Mouse (Mus musculus) layer of hippocampus, postnatal 14 days (tissue): ENCODE data around the gene Klc3. TPM values are rescaled to one million over a fixed set of nuclear protein-coding genes. Genes with fewer than 3 reads are reported as not detected.
A peak's percentile ranks its signal among the peaks of the same experiment; 100 is the strongest.

Source experiments
- DNase-seq, 2 experiments: peaks; one replicate each; pipeline ENCODE4 v3.0.0; 2021 to 2022; ENCODE audit warnings: low spot score in 2 of 2, mixed read lengths in 1 of 2
- microRNA-seq, 2 experiments: library from miRNA; unstranded; fragments of <30 nt; microRNA quantifications; one replicate each; pipeline ENCODE4 v1.2.0; 2021
- total RNA-seq, 2 experiments: library from RNA; stranded (reverse); gene quantifications; 2 replicates each; pipeline ENCODE4 v1.2.3; 2021

Gene Klc3
- total RNA-seq, 2 experiments from 2014 or later = 3.5 to 4.1 TPM

DNA sequence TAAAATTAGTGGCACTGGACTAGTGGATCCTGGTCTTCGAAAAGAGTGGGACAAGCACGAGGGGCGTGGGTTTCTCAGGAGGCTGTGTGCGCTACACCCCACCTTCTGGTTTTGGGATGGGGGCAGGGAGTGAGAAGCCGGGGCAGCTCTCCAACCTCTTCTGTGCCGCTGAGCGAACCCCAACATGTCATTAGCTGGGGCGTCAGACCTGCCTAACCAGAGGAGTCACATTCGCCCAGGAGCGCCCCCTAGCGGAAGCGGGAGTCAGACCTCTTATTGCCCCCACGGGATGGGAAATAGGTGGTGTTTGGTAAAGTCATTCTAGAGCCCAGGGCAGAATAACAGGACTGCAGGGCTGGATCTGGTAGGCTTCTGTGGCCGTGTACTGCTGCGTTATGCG, 42.2 kb downstream of the Klc3 start:
- peak; percentile 51 to 65 for DNase-seq

DNA sequence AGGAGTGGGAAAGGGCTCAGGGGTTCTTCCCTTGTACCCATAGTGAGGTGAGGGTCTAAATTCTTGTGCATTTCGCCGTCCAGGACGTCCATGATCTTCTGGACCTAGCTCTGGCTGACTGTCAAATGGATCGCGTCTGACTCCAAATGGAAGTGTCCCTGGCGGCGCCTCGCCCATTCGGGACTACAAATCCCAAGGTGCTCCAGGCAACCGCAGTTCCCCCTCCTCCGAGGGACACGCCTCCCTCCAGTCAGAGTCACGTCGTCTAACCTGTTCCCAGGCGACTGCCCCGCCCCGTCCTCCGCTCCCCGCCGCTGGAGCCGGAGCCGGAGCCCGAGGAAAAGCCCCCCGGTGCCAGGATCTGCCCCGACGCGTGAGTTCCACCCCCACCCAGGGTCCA, 43.0 kb downstream of the Klc3 start:
- DNase-seq = peak; percentile 80 to 91

DNA sequence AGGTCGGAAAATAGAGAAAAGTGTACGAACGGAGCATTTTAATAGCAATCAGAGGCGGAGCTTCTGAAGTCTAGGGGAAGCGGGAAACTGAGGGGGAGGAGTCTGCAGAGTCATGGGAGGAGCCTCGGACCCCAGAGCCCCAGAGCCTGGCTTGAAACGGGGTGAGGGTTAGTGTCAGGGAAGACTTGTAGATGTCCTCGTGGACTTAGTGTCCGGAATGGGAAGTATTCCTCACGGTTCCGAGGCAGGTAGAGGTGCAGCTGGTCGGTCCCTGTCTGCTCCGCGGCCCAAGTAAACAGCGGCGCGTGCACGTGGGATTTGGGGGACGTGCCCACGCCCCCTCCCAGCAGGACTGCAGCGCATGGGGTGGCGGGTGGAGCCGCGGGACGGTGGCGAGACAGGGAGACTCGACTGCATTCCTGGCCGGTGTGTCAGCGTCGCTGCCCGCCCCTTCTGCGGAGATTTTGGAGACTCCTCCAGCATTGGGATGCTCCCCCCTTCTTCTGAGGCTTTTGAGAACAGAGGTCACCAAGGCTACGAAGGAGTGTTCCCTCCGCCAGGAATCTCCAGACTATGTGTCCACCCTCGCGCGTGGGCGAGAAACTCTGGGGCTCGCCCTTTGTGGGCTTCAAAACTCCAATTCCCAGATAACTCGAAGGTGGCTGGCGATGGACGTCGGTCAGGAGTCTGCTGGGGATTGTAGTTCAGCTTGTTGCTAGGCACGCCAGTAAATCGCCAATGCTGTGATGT, 43.8 kb downstream of the Klc3 start:
- DNase-seq = peak; percentile 66 to 82

DNA sequence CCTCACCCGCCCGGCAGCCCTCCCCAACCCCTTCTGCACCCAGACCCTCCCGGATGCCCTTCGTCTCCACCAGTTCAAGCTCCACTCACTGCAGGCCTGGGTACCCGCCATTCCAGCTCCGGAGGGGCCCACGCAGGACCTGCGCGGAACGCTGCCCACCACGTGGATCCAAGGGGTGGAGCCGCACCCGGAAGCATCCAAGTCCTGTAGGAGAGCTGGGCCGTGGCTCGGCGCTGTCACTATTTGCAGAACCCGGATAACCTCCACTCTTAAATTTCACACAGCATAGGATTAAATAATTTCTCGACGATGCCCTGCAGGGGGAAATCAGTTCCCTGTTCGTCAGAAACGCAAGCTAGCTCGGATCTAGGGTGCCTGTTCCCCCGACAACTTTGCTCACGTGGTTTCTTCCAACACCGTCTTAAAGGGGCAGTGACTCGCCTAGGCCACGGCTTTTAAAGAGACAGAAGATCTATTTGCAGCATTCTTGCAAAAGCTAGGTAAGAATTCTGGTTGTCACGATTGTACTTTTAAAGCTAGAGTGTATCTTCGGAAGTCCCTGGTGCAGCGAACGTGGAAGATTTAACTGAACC, 44.5 kb downstream of the Klc3 start, which contains the start of the genes Cd3eap and Ppp1r13l:
Cd3eap (minus strand) TSS at position 185 of the 593 bp plus-strand sequence.
Ppp1r13l (plus strand) TSS at position 451 of the 593 bp plus-strand sequence.
- peak; percentile 92 to 93 for DNase-seq

DNA sequence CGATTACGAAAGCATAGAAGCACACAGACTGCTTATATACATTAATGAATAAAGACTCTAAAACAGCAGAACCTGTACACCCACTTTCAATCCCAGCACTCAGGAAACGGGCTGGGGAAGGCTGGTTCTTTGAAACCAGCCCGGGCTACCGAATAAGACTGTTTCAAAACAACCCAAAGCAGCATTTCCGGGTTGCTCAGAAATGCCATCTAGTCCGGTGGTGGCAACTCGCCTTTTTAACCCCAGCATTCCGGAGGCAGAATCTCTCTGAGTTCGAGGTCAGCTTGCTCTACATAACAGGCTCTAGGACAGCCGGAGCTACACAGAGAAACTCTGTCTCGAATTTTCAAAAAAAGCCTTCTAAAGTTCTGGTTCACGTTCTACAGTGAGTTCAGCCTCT, 45.3 kb downstream of the Klc3 start:
- DNase-seq = no peak

DNA sequence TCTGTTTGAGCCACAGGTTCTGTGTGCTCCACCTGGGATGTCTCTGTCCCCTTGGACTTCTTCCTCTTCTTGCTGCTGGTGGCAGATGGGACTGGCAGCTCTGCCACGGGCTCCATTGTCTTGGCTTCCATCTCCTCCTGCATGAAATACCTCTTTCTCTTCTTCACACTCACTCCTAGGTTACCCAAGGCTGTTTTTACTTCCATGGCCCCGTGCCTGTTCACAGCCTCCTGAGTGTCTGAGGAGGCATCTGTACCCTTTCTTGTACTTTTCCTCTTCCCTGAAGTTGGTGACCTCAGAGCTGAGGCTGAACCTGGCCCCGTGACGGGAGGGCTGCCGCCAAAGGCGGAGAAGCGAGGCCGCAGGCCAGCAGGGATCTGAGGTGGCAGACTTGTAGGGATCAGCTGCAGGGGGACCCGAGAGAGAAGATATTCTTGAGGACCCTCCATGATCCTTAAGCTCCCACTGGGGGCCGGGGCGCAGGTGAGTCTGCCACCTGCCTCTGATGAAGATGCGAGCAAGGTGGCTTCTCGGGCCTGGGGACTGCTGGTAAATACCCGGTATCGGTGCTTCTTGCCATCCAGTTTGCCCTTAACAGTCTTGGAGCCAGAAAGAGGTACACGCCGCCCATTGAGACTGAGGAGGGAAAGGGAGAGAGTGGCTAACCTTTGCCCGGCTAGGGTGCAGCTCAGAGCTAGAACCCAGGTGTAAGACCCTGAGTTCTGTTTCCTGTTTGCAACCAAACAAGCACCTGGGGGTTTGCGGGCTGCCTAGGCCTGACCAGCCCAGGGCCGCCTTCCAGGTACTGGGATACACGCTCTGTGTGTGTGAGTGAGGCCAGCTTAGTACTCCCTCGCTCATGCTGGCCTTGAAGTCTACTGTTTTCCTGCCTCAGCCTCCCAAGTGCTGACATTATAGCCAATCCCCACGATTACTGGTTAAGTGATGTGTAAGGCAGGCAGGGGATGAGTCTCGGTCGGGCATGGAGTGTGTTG, 46.2 kb downstream of the Klc3 start:
- DNase-seq = no peak

DNA sequence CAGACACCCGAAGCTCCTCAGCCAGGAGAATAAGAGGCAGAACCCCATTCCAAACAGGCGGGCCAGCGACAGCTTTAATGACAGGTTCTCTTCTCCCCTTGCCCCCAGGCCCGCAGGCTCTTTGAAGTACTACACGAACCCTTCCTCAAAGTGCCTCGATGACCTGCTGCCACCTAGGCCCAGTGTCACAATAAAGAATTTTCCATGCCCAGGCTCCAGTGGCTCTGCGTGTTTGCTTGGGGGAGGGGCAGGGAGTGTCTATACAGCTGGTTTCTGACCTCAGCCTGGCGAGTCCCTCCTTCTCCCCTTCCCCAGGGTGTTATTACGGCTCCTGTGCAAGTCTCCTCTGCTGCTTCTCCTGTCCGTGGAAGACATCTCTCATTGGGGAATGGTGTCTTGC, 47.6 kb downstream of the Klc3 start:
- DNase-seq = no peak

DNA sequence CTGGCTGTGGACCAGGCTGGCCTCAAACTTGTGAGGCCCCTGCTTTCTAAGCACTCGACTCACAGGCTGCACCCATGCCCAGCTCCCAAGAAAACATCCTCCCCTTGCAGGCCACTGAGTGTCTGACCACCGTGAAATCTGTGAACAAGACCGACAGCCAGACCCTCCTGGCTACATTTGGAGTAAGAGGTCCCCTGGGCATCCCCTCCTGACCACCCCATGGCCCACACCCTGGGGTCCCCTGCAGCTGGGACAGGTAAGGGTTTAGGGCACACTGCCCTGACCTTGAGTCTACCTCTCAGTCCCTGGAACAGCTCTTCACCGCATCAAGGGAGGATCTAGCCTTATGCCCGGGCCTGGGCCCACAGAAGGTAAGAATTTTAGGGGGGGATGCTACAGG, 48.9 kb downstream of the Klc3 start:
- DNase-seq = no peak

DNA sequence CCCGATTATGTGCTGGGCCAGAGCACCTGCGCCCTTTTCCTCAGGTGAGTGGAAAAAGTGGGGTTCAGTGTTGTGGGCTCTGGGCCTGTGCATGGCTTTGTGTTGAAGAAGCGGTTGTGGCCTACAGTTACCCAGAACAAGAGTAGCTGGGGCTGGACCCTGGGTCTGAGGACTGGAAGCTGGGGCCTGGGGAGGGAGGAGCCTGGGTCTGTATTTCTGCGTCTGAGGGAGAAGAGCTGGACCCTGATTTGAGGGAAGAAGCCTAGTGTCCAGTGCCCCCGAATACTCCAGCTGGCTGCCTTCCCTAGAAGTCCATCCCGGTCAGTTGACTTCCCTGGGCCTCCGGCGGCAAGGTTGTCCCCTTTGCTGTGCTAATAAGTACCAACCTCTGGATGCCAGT, 53.7 kb downstream of the Klc3 start:
- no peak for DNase-seq

DNA sequence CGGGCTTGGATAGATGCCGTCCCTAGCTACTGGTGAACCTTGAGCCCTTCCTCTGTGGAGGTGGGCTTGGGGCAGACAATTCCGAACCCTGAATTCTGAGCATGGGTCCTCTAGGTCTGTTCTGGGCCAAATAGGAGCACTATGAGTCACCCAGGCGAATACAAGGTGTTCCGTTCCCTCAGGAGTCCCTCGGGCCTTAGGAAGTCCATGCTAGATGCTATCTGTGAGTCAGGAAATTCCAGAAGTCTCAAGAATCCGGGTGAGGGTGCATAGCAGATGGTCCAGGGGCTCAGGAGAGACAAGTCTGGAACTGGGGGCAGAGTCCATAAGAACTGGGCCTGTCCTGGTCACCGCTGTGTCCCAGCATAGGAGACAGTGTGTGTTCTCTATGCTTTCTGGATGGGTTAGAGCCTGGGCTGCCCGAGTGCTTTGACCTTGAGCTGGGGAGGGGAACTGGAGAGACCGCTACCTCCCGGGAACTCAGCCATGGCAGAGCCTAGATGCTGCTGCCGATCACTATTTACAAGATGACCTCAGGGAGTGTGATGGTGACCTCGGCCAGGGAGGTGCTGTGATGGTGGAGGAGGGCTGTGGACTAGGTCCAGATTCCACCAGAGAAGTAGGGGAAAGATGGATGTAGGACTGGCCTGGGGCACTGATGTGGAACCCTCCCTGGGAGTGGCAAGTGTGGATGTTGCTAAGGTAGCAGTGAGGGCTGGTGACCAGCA, 54.6 kb downstream of the Klc3 start:
- DNase-seq = no peak

DNA sequence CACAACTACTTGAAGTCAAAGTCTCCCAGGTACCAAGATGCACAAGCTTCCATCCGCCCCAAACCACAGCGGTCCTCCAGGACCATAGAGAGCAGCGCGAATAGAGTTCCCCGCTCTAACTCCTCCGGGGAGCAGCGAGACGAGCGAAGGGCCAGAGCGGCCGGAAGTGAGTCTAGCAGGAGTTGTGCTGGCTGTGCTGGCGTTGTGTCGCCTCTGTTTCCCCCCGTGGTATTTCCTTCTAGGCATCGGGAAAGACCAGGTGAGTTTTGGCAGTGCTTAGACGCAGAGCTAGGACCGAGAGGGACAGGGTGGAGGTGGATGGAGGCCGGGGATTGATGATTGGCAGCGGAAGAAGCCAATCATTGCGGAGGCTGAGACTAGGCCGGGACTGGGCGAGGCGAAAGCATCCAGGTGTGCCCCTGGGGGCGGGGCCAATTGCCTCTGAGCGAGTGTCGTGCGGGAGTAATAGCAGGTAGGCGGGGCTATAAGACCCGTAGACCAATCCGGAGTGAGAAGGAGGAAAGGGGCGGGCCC, 58.9 kb downstream of the Klc3 start:
- peak; percentile 93 to 96 for DNase-seq

Small RNA genes lying within 50 kb of the gene (microRNA-seq; reads per million reads assigned to microRNA genes)
- gene Mir343 = 0 to 0.28 reads per million in 2 experiments

Other genes with a start within 250 kb of the Klc3 start
- 1 to 10 TPM in 1 of 2 experiments, under 1 TPM in 1; 0.55 to 1.6 TPM for gene Gipr, start 238.0 kb downstream of the Klc3 start, total RNA-seq
- gene Eml2, start 227.7 kb downstream of the Klc3 start, total RNA-seq = 100 to 1,000 TPM; 175 to 197 TPM
- gene Gpr4, start 191.6 kb downstream of the Klc3 start, total RNA-seq = 1 to 10 TPM; 4.1 to 4.6 TPM
- 10 to 100 TPM; 37.3 to 39.9 TPM for gene Opa3, start 175.8 kb downstream of the Klc3 start, total RNA-seq
- 10 to 100 TPM; 23.2 to 24.2 TPM for gene Vasp, start 132.3 kb downstream of the Klc3 start, total RNA-seq
- under 1 TPM in 1 of 2 experiments, not detected in 1; 0.79 TPM for gene Ppm1n, start 124.0 kb downstream of the Klc3 start, total RNA-seq
- gene Rtn2, start 121.5 kb downstream of the Klc3 start, total RNA-seq = 100 to 1,000 TPM in 1 of 2 experiments, 10 to 100 TPM in 1; 93.0 to 104 TPM
- gene Fosb, start 94.1 kb downstream of the Klc3 start, total RNA-seq = 1 to 10 TPM; 6.1 to 6.5 TPM
- gene Ercc1, start 59.3 kb downstream of the Klc3 start, total RNA-seq = 10 to 100 TPM; 38.3 to 44.7 TPM
- gene Cd3eap, start 44.6 kb downstream of the Klc3 start, total RNA-seq = 10 to 100 TPM; 19.6 to 19.8 TPM
- 1 to 10 TPM; 4.5 to 6.7 TPM for gene Ppp1r13l, start 44.4 kb downstream of the Klc3 start, total RNA-seq
- gene Ercc2, start 22.1 kb downstream of the Klc3 start, total RNA-seq = 10 to 100 TPM; 28.2 to 34.7 TPM
- not detected for gene Ckm, start 672 bp upstream of the Klc3 start, total RNA-seq
- 100 to 1,000 TPM; 114 to 119 TPM for gene Mark4, start 54.7 kb upstream of the Klc3 start, total RNA-seq
- gene Exoc3l2, start 59.2 kb upstream of the Klc3 start, total RNA-seq = 1 to 10 TPM in 1 of 2 experiments, under 1 TPM in 1; 0.91 to 1.0 TPM
- gene Bloc1s3, start 104.3 kb upstream of the Klc3 start, total RNA-seq = 1 to 10 TPM; 6.4 to 7.0 TPM
- 10 to 100 TPM; 23.0 to 24.2 TPM for gene Trappc6a, start 104.3 kb upstream of the Klc3 start, total RNA-seq
- gene Nkpd1, start 113.7 kb upstream of the Klc3 start, total RNA-seq = under 1 TPM; 0.48 to 0.69 TPM
- 10 to 100 TPM; 88.3 to 91.7 TPM for gene Ppp1r37, start 159.0 kb upstream of the Klc3 start, total RNA-seq
- under 1 TPM in 1 of 2 experiments, not detected in 1; 0.53 TPM for gene Zfp296, start 173.2 kb upstream of the Klc3 start, total RNA-seq
- 10 to 100 TPM; 39.8 to 43.3 TPM for gene Gemin7, start 173.5 kb upstream of the Klc3 start, total RNA-seq
- gene Clasrp, start 200.4 kb upstream of the Klc3 start, total RNA-seq = 10 to 100 TPM; 85.8 to 95.0 TPM
- 10 to 100 TPM in 1 of 2 experiments, 1 to 10 TPM in 1; 9.9 to 10.5 TPM for gene Relb, start 225.3 kb upstream of the Klc3 start, total RNA-seq